Mouse (Mus musculus) bone marrow macrophage, adult 2 months (primary cell): ENCODE results near the gene Stab1. TPM values are rescaled to one million over a fixed set of nuclear protein-coding genes. Genes with fewer than 3 reads are reported as not detected.

Experiments
- H3K27ac ChIP-seq: 2 replicates; pipeline ENCODE4 v1.5.1; 2012; ENCODE audit warnings: low read depth, low read length; ENCODE audit not compliant: insufficient read depth
- H3K4me1 ChIP-seq: 2 replicates; pipeline ENCODE4 v1.6.1; 2012; ENCODE audit warnings: low read length; ENCODE audit not compliant: control insufficient read depth, insufficient read depth
- H3K4me3 ChIP-seq: 2 replicates; pipeline ENCODE4 v1.5.1; 2012; ENCODE audit warnings: mild to moderate bottlenecking, low read length, moderate library complexity; ENCODE audit not compliant: insufficient read depth
- CTCF ChIP-seq: IDR thresholded peaks from 2 replicates; pipeline ENCODE4 v1.5.1; 2012; ENCODE audit warnings: low read depth, mild to moderate bottlenecking, low read length, moderate library complexity
- POLR2A ChIP-seq: IDR thresholded peaks from 2 replicates; pipeline ENCODE4 v1.6.1; 2012; ENCODE audit warnings: mild to moderate bottlenecking, low read depth, low read length, borderline replicate concordance
- polyA plus RNA-seq: library from polyadenylated mRNA; stranded (reverse); fragments of >200 nt; gene quantifications from 2 replicates; pipeline ENCODE4 v1.2.4, GENCODE M21; 2012; ENCODE audit not compliant: missing spikeins, insufficient read depth, insufficient read length

Stab1 gene
- polyA plus RNA-seq, 1 experiment: 1,445 TPM

- no peak for TF ChIP-seq CTCF
- no peak for TF ChIP-seq POLR2A
- Histone ChIP-seq H3K27ac (no peak overlapping the region; the same call in 1 of the 2 replicates), H3K4me1 (peaks cover 8% of the 10 kb centered on the region)
These were observed 38.8 kb upstream of the Stab1 start for GRCm38 (mm10) chr14:31207070-31207830.

DNA sequence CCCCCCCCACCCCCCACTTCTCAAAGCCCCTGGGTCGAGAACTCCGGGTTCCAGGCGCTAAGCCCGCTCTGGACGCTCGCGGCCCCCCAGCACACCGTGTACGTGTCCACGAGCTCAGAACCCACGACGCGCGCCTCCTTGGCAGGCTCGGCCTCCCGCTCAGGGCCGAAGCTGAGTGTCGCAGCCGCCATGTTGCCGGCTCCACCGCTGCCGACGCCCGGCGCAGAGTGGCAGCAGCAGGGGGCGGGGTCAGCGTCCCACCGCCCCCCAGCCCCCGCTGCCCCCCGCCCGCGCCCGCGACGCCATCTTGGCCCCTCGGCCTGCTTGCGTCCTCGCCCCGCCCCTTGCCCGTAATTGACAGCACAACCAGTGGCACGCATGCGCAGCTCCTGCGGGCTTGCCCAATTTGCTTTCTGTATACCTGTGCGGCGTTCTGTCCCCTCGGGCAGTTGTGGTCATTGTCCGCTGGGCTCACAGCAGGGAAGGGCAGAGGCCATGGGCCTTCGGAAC, 38.1 kb upstream of the Stab1 start:
- H3K27ac ChIP-seq: peak overlapping the region; percentile 70
- H3K4me1 ChIP-seq: peaks cover 8% of the 10 kb centered on the region
- H3K4me3 ChIP-seq: peak overlapping the region; percentile 93
- TF ChIP-seq CTCF (no peak), POLR2A (peak; percentile 12; the same call in 1 of the 2 replicates)

More at GRCm38 (mm10) chr14:31207070-31207830, 38.8 kb upstream of the Stab1 start:
- peak overlapping the region; percentile 67 for H3K4me3 ChIP-seq

- peaks cover 8% of the 10 kb centered on the region for H3K4me1 ChIP-seq
- no peak for TF ChIP-seq CTCF
- TF ChIP-seq POLR2A: peak; percentile 5; the same call in 1 of the 2 replicates
- peak overlapping the region; percentile 93 for H3K4me3 ChIP-seq
- H3K27ac ChIP-seq: peak overlapping the region; percentile 70
These were observed 37.4 kb upstream of the Stab1 start for GRCm38 (mm10) chr14:31205562-31206467.

- Histone ChIP-seq H3K4me3 (peak overlapping the region; percentile 93), H3K27ac (peak overlapping the region; percentile 70), H3K4me1 (peaks cover 8% of the 10 kb centered on the region)
- no peak for TF ChIP-seq POLR2A
- no peak for TF ChIP-seq CTCF
These were observed 36.8 kb upstream of the Stab1 start for GRCm38 (mm10) chr14:31205244-31205561.

DNA sequence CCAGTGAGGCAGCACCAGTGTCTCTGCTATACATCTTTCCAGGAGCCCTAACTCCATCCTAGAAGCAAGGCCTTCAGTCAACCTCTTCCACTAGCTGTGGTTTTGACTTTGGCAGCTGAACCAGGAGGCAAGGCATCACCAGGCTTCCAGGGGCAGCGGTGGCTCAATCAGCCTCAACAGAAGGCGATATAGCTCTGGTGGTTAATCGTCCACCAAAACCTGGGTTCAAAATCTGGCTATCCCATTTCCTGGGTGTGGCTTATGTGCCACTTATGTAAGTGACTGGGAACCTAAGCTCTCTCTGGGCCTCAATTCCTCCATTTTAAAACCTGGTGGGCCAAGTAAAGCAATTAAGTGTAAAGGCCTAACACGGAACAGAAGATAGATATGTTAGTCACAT, 36.4 kb upstream of the Stab1 start:
- peak overlapping the region; percentile 93 for H3K4me3 ChIP-seq
- TF ChIP-seq CTCF (no peak), POLR2A (no peak)
- peak overlapping the region; percentile 70 for H3K27ac ChIP-seq
- H3K4me1 ChIP-seq: peaks cover 8% of the 10 kb centered on the region

DNA sequence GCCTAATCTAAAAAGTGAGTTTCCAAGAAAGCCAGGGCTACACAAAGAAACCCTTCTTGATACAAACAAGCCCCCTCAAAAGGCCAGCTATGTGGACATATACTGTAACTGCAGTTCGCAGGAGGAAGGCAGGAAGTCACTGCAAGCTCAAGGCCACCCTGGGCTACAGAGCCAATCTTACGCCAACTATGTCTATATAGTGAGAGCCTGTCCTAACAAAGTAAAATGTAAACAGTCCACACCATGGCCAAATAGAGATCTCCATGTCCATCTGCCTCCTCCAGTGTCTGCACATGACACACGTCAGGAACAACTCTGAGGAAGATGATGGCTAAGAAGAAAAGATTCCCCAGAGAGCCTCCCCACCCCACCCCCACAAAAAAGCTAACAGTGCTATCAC, 31.6 kb upstream of the Stab1 start:
- no peak overlapping the region for H3K27ac ChIP-seq
- no peak overlapping the region for H3K4me3 ChIP-seq
- TF ChIP-seq POLR2A: no peak
- TF ChIP-seq CTCF: no peak
- peaks cover 23% of the 10 kb centered on the region for H3K4me1 ChIP-seq

DNA sequence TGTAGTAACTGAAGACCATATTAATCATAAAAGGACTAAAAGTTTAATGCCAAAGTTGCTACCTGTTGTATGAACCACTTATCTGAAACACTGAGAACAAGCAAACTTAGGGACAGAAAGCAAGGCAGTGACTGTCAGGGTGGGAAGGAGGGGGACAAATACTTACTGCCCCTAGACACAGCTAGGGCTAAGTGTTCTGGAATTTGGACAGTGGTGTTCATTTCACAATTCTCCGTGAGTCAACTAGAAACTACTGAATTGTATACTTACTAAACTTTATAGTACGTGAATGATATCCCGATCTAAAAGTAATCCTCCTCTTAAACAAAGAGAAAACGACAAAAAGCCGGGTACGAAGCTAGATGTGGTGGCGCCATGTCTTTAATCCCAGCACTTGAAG, 31.2 kb upstream of the Stab1 start:
- Histone ChIP-seq H3K4me3 (no peak overlapping the region), H3K27ac (no peak overlapping the region), H3K4me1 (peaks cover 23% of the 10 kb centered on the region)
- TF ChIP-seq POLR2A: no peak
- no peak for TF ChIP-seq CTCF

DNA sequence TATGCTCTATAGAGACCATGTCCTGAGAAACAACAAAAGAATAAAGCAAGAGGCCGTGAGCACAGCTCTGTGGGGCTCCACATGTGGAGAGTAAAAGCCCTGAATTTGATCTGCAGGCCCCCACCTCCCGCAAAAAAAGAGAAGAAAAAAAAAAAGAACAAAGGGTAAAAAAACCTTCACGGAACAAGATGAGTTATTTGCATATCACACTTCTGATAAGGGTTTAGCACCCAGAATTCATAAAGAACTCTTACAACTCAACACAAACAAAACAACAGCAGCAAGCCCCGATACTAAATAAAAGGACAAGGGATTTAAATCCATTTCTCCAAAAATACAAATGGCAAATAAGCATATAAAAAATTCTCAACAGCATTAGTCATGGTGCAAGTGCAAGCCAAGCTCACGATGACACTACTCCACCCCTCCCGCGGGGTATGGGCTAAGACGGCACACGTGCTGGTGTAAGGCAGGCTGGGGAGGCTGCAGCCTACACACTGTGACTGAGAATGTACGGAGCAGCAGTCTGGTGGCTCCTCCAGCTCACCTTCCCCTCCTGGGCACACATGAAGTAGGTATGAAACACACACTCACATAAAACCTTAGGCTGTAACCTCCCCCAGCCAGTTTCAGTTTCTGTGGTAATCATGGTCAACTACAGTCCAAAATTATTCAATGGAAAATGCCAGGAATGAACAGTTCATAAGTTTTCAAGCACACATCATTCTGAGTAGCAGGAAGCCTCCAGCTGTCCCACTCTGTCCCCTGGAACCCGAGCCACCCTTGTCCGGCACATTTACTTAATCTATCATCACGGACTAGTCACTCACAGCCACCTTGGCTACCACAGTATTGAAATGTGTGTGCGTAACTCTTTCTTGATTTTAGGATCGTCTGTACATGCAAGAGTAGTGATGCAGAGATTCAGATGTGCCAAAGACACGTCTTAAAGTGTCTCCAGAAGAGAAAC, 29.4 kb upstream of the Stab1 start:
- TF ChIP-seq POLR2A (no peak), CTCF (no peak)
- H3K4me3 ChIP-seq: no peak overlapping the region
- H3K27ac ChIP-seq: peak overlapping the region; percentile 52
- peaks cover 40% of the 10 kb centered on the region for H3K4me1 ChIP-seq

- peak overlapping the region; percentile 74 for H3K27ac ChIP-seq
- peaks cover 56% of the 10 kb centered on the region for H3K4me1 ChIP-seq
- 0 out of 2 replicates have a peak, but pooled peaks have one; percentile 30 for TF ChIP-seq CTCF
- no peak for TF ChIP-seq POLR2A
- H3K4me3 ChIP-seq: no peak overlapping the region
These were observed 27.5 kb upstream of the Stab1 start for GRCm38 (mm10) chr14:31195968-31196367.
